ENCODE assay signal across 8 mouse cellular contexts in genomic region chr17:70780726-70781689, GRCm38 (mm10).
DNase-seq lines count a peak whose midpoint lies in the region; ATAC-seq and TF ChIP-seq lines count a peak whose summit lies in the region.

No protein-coding gene starts in this region.

- DNase-seq in heart, adult 11 months, result no peak
- peak; percentile 75 for DNase-seq in forebrain, embryonic 11.5 days (ENCODE audit: low spot score)
- peak; percentile 51 for DNase-seq in kidney, postnatal 0 days (ENCODE audit: low spot score)
- peak; percentile 34 for DNase-seq in retina, embryonic 14.5 days (ENCODE audit: low spot score)
- DNase-seq in adrenal gland, postnatal 10 days, result no peak
- DNase-seq in heart, adult 8-10 months (ENCODE audit: low spot score), result no peak
- DNase-seq in yolk sac, embryonic 10.5 days (ENCODE audit: low spot score), result no peak

- WGBS in heart, embryonic 13.5 days, result 45% methylated on average over 17 of the region's 18 CpGs
- WGBS in forebrain, embryonic 11.5 days, result 24% methylated on average over 18 of the region's 18 CpGs
- WGBS in kidney, postnatal 0 days, result 36% methylated on average over 18 of the region's 18 CpGs

- no peak overlapping the region for H3K4me2 ChIP-seq in heart, embryonic 13.5 days
- H3K4me2 ChIP-seq in forebrain, embryonic 11.5 days (ENCODE audit: low read depth, low read length, severe bottlenecking), result 0 out of 2 replicates have a peak overlapping the region, but pooled peaks have one; percentile 18
- no peak overlapping the region for H3K4me2 ChIP-seq in kidney, postnatal 0 days (ENCODE audit: low read length)

- ATAC-seq in heart, embryonic 13.5 days (ENCODE audit: extremely low read depth, insufficient number of reproducible peaks, low FRiP score, low TSS enrichment), result no peak
- ATAC-seq in forebrain, embryonic 11.5 days (replicated peaks; ENCODE audit: low FRiP score), result peak; percentile 91
- peak; percentile 89 for ATAC-seq in kidney, postnatal 0 days (replicated peaks; ENCODE audit: low FRiP score, low read depth)

- H3K4me3 ChIP-seq in heart, embryonic 13.5 days, result no peak overlapping the region
- no peak overlapping the region for H3K4me3 ChIP-seq in forebrain, embryonic 11.5 days (ENCODE audit: low read depth, low read length)
- no peak overlapping the region for H3K4me3 ChIP-seq in kidney, postnatal 0 days (replicated peaks; ENCODE audit: low read depth, low read length)

- no peaks in the 10 kb centered on the region for H3K36me3 ChIP-seq in heart, embryonic 13.5 days
- no peaks in the 10 kb centered on the region for H3K36me3 ChIP-seq in forebrain, embryonic 11.5 days (ENCODE audit: control insufficient read depth, insufficient read depth, low read length)
- H3K36me3 ChIP-seq in kidney, postnatal 0 days (ENCODE audit: insufficient read depth, low read length), result no peaks in the 10 kb centered on the region

- peaks cover 8% of the 10 kb centered on the region for H3K4me1 ChIP-seq in heart, embryonic 13.5 days
- H3K4me1 ChIP-seq in forebrain, embryonic 11.5 days (replicated peaks; ENCODE audit: control insufficient read depth, insufficient read depth, low read length), result peaks cover 14% of the 10 kb centered on the region
- 0 out of 2 replicates have a peak, but pooled peaks cover 13% of the 10 kb centered on the region for H3K4me1 ChIP-seq in kidney, postnatal 0 days (replicated peaks; ENCODE audit: insufficient read depth, low read length)

- no peaks in the 10 kb centered on the region for H3K27me3 ChIP-seq in heart, embryonic 13.5 days (replicated peaks)
- no peaks in the 10 kb centered on the region for H3K27me3 ChIP-seq in forebrain, embryonic 11.5 days (ENCODE audit: control insufficient read depth, insufficient read depth, low read length)
- H3K27me3 ChIP-seq in kidney, postnatal 0 days (ENCODE audit: insufficient read depth, low read length), result no peaks in the 10 kb centered on the region

- no peaks in the 10 kb centered on the region for H3K9me3 ChIP-seq in heart, embryonic 13.5 days
- H3K9me3 ChIP-seq in forebrain, embryonic 11.5 days (ENCODE audit: control insufficient read depth, low read length), result no peaks in the 10 kb centered on the region
- H3K9me3 ChIP-seq in kidney, postnatal 0 days (replicated peaks; ENCODE audit: low read length), result no peaks in the 10 kb centered on the region

- H3K9ac ChIP-seq in heart, embryonic 13.5 days, result 0 out of 2 replicates have a peak overlapping the region, but pooled peaks have one; percentile 19
- peak overlapping the region; percentile 27; the same call in 1 of the 2 replicates for H3K9ac ChIP-seq in forebrain, embryonic 11.5 days (ENCODE audit: low read length)
- peak overlapping the region; percentile 8; the same call in 1 of the 2 replicates for H3K9ac ChIP-seq in kidney, postnatal 0 days (ENCODE audit: low read depth, low read length)

- TF ChIP-seq CTCF in kidney, postnatal 0 days (IDR thresholded peaks at IDR 0.05; ENCODE audit: low read depth), result no peak

- peak overlapping the region; percentile 40 for H3K27ac ChIP-seq in heart, embryonic 13.5 days (replicated peaks)
- H3K27ac ChIP-seq in forebrain, embryonic 11.5 days (ENCODE audit: low read depth, low read length), result peak overlapping the region; percentile 70
- peak overlapping the region; percentile 85 for H3K27ac ChIP-seq in kidney, postnatal 0 days

Comparison
In these comparisons a context has a peak if more than half of its experiments do, and no peak if none do; other contexts are left out.
1. DNase-seq: peak in forebrain, embryonic 11.5 days (single experiment), kidney, postnatal 0 days (single experiment) and retina, embryonic 14.5 days (single experiment); none in heart, adult 11 months (single experiment), adrenal gland, postnatal 10 days (single experiment), heart, adult 8-10 months (single experiment) and yolk sac, embryonic 10.5 days (single experiment).
2. Peak in every context shown above with its lines, with median percentiles within 50 percentile points of each other: H3K27ac ChIP-seq and H3K9ac ChIP-seq.